Mouse (Mus musculus) ovary, postnatal 14 days (tissue): Measurements from ENCODE around the gene Slc44a1.
A peak's percentile ranks its signal among the peaks of the same experiment; 100 is the strongest.

Experiments used
- DNase-seq: peaks from one replicate; pipeline ENCODE4 v3.0.0; 2022; ENCODE audit warnings: low spot score

The Slc44a1 gene

GRCm38 (mm10) chr4:53614576-53615225, 174.5 kb downstream of the Slc44a1 start:
- no peak for DNase-seq

- DNase-seq, result no peak
Measured at GRCm38 (mm10) chr4:53617968-53618367, 177.8 kb downstream of the Slc44a1 start.

- DNase-seq, result no peak
Measured at GRCm38 (mm10) chr4:53620104-53620503, 179.9 kb downstream of the Slc44a1 start.

- DNase-seq, result no peak
Measured at GRCm38 (mm10) chr4:53621084-53621483, 180.9 kb downstream of the Slc44a1 start.

- no peak for DNase-seq
Measured at GRCm38 (mm10) chr4:53621490-53621889, 181.3 kb downstream of the Slc44a1 start.

GRCm38 (mm10) chr4:53623711-53624110, 183.5 kb downstream of the Slc44a1 start:
- DNase-seq, result no peak

- DNase-seq, result no peak
Measured at GRCm38 (mm10) chr4:53624816-53625215, 184.6 kb downstream of the Slc44a1 start.

- no peak for DNase-seq
Measured at GRCm38 (mm10) chr4:53625263-53625662, 185.1 kb downstream of the Slc44a1 start.

- DNase-seq, result no peak
Measured at GRCm38 (mm10) chr4:53628924-53629323, 188.7 kb downstream of the Slc44a1 start.

GRCm38 (mm10) chr4:53630963-53631315, 190.7 kb downstream of the Slc44a1 start:
- no peak for DNase-seq

GRCm38 (mm10) chr4:53631316-53632010, 191.2 kb downstream of the Slc44a1 start, which contains the start of gene Fsd1l:
Fsd1l (plus strand) TSS chr4:53631471.
- peak; percentile 64 for DNase-seq

- no peak for DNase-seq
Measured at GRCm38 (mm10) chr4:53632011-53632349, 191.8 kb downstream of the Slc44a1 start.

GRCm38 (mm10) chr4:53635336-53635735, 195.1 kb downstream of the Slc44a1 start:
- no peak for DNase-seq

GRCm38 (mm10) chr4:53637269-53637909, 197.2 kb downstream of the Slc44a1 start:
- no peak for DNase-seq

GRCm38 (mm10) chr4:53638549-53639123, 198.4 kb downstream of the Slc44a1 start:
- DNase-seq, result no peak

GRCm38 (mm10) chr4:53658029-53658428, 217.8 kb downstream of the Slc44a1 start:
- no peak for DNase-seq

- no peak for DNase-seq
Measured at GRCm38 (mm10) chr4:53660711-53661110, 220.5 kb downstream of the Slc44a1 start.
